Mouse (Mus musculus) ES-E14 (cell line): ENCODE measurements around the gene Arpc4.

Source experiments
- HCFC1 ChIP-seq: IDR thresholded peaks from 2 replicates; pipeline ENCODE4 v1.6.1; 2012; ENCODE audit warnings: low read length, inconsistent platforms, borderline replicate concordance; ENCODE audit not compliant: insufficient read depth
- ZC3H11A ChIP-seq: IDR thresholded peaks from 2 replicates; pipeline ENCODE4 v1.6.1; 2012; ENCODE audit warnings: low read depth, mild to moderate bottlenecking, inconsistent platforms, low read length, borderline replicate concordance
- ZNF384 ChIP-seq: IDR thresholded peaks from 2 replicates; pipeline ENCODE4 v1.6.1; 2012; ENCODE audit warnings: low read depth, low read length, inconsistent platforms

DNA sequence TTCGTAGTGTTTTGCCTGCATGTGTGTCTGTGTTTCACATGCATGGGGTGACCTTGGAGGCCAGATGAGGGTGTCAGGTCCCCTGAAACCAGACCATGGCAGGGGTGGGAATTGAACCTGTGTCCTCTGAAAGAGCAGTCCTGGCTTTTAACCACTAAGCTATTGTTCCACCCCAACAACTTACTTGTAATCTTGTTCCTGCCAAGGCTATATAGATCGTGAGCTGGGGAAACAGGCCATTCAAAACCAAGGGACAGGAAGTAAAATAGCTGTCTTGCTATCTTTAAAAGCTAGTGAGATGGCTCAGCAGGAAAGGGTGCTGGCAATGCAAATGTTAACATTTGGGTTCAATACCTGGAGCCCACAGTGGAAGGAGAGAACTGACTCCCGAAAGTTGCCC is 52.0 kb downstream of the Arpc4 start:
- no peak for TF ChIP-seq HCFC1
- TF ChIP-seq ZC3H11A: no peak
- TF ChIP-seq ZNF384: no peak
